Mouse (Mus musculus): Measurements from ENCODE around the gene Megf6. TPM values are rescaled to one million over a fixed set of nuclear protein-coding genes. Genes with fewer than 3 reads are reported as not detected.

The Megf6 gene
- total RNA-seq, 2 experiments from 2014 or later: 18.0 to 19.6 TPM

Other genes starting within 250 kb of the Megf6 start
- gene A430005L14Rik, start 213.5 kb upstream of the Megf6 start, total RNA-seq (2021): 10 to 100 TPM; 25.1 to 26.9 TPM
- 10 to 100 TPM; 13.8 TPM for gene Dffb, start 195.6 kb upstream of the Megf6 start, total RNA-seq (2021)
- 10 to 100 TPM; 22.1 to 23.1 TPM for gene Cep104, start 195.5 kb upstream of the Megf6 start, total RNA-seq (2021)
- gene Lrrc47, start 159.0 kb upstream of the Megf6 start, total RNA-seq (2021): 10 to 100 TPM; 64.2 to 65.6 TPM
- gene Smim1, start 144.5 kb upstream of the Megf6 start, total RNA-seq (2021): 10 to 100 TPM; 62.0 to 63.3 TPM
- gene Ccdc27, start 128.1 kb upstream of the Megf6 start, total RNA-seq (2021): under 1 TPM in 1 of 2 experiments, not detected in 1; 0.20 TPM
- under 1 TPM in 1 of 2 experiments, not detected in 1; 0.11 TPM for gene Trp73, start 30.5 kb upstream of the Megf6 start, total RNA-seq (2021)
- gene Wrap73, start 28.4 kb upstream of the Megf6 start, total RNA-seq (2021): 10 to 100 TPM; 17.8 to 18.7 TPM
- gene Tprgl, start 10.1 kb upstream of the Megf6 start, total RNA-seq (2021): 100 to 1,000 TPM; 137 to 140 TPM
- gene Arhgef16, start 130.9 kb downstream of the Megf6 start, total RNA-seq (2021): 1 to 10 TPM; 2.2 to 8.5 TPM
- gene B230104I21Rik, start 165.4 kb downstream of the Megf6 start, total RNA-seq (2021): not detected

All from adrenal gland, postnatal 4 days (tissue).